Mouse (Mus musculus) hindbrain, postnatal 0 days (tissue): ENCODE results near the gene Agps. TPM values are rescaled to one million over a fixed set of nuclear protein-coding genes. Genes with fewer than 3 reads are reported as not detected.

Source experiments
- ATAC-seq: fragments of 200-750 bp; cut with Nextera tagmentation; 2 replicates; pipeline ENCODE4 v1.8.0; 2017; ENCODE audit warnings: mild to moderate bottlenecking, moderate TSS enrichment, moderate library complexity
- DNase-seq: peaks from one replicate; pipeline ENCODE4 v3.0.0-alpha.2; 2015; ENCODE audit warnings: low spot score
- H3K27ac ChIP-seq: fragments of 300-500 bp; sonication (generic); 2 replicates; pipeline ENCODE4 v1.5.1; 2014; ENCODE audit warnings: mild to moderate bottlenecking
- H3K27me3 ChIP-seq: fragments of 300-500 bp; sonication (generic); 2 replicates; pipeline ENCODE4 v1.6.1; 2014; ENCODE audit warnings: low read length, mixed read lengths; ENCODE audit not compliant: insufficient read depth
- H3K36me3 ChIP-seq: fragments of 300-500 bp; sonication (generic); 2 replicates; pipeline ENCODE4 v1.6.1; 2014; ENCODE audit warnings: low read length, mixed read lengths; ENCODE audit not compliant: insufficient read depth
- H3K4me1 ChIP-seq: fragments of 300-500 bp; sonication (generic); 2 replicates; pipeline ENCODE4 v1.6.1; 2014; ENCODE audit warnings: antibody characterized with exemption, low read length, mixed read lengths; ENCODE audit not compliant: insufficient read depth
- H3K4me2 ChIP-seq: fragments of 300-500 bp; sonication (generic); 2 replicates; pipeline ENCODE4 v1.6.1; 2014; ENCODE audit warnings: low read depth, mild to moderate bottlenecking, low read length, moderate library complexity, mixed read lengths
- H3K4me3 ChIP-seq: fragments of 300-500 bp; sonication (generic); 2 replicates; pipeline ENCODE4 v1.5.1; 2014; ENCODE audit warnings: low read length
- H3K9ac ChIP-seq: fragments of 300-500 bp; sonication (generic); replicated peaks from 2 replicates; pipeline ENCODE4 v1.6.1; 2014; ENCODE audit warnings: mild to moderate bottlenecking, low read length, moderate library complexity, mixed read lengths
- H3K9me3 ChIP-seq: fragments of 300-500 bp; sonication (generic); 2 replicates; pipeline ENCODE4 v1.6.1; 2016; ENCODE audit warnings: low read length, mixed read lengths
- CTCF ChIP-seq: IDR thresholded peaks from 2 replicates; pipeline ENCODE4 v1.5.1; 2016; ENCODE audit warnings: antibody characterized with exemption, control low read depth, low read depth
- whole genome bisulfite sequencing: fragments of 180-500 bp; shearing (Covaris S2); extraction: QIAGEN DNeasy Blood & Tissue Kit; methylation state at CpG from one replicate; pipeline ENCODE4 v1.1.7; 2014; 5-methylcytosine and 5-hydroxymethylcytosine counted together
- polyA plus RNA-seq: library from polyadenylated mRNA; unstranded; fragments of >200 nt; fragmentation: Nextera tagmentation; extraction: Ambion mirVana; gene quantifications from 2 replicates; pipeline ENCODE4 v1.2.1, GENCODE M21; 2015
- total RNA-seq: library from RNA; depleted of rRNA; stranded (reverse); fragments of >200 nt; gene quantifications from 2 replicates; pipeline ENCODE4 v1.2.3, GENCODE M21; 2014; rRNA removed

Gene Agps
- 32.7 and 40.0 TPM in 2 replicates for total RNA-seq
- polyA plus RNA-seq: 17.1 and 17.8 TPM in 2 replicates

GRCm38 (mm10) chr2:75831881-75832633 lies at the start of gene Agps:
Agps (plus strand) TSS chr2:75832177.
- H3K4me2 ChIP-seq: peak within 1 kb of the TSS; percentile 86
- peak; percentile 95 for ATAC-seq
- H3K27ac ChIP-seq: peak within 1 kb of the TSS; percentile 76
- peak; percentile 91 for DNase-seq
- no peaks in the 10 kb centered on the region for H3K9me3 ChIP-seq
- peak within 1 kb of the TSS; percentile 83 for H3K9ac ChIP-seq
- peaks cover 9% of the 10 kb centered on the region for H3K4me1 ChIP-seq
- no peak; the same call in 1 of the 2 replicates for TF ChIP-seq CTCF
- WGBS: 1% methylated on average over 73 of the region's 86 CpGs
- no peaks in the 10 kb centered on the region for H3K27me3 ChIP-seq
- H3K36me3 ChIP-seq: no peaks in the 10 kb centered on the region
- H3K4me3 ChIP-seq: peak within 1 kb of the TSS; percentile 77

- peak; percentile 63 for DNase-seq
- TF ChIP-seq CTCF: peak; percentile 86
- Histone ChIP-seq H3K27ac (no peak overlapping the region), H3K4me1 (no peaks in the 10 kb centered on the region), H3K9me3 (no peaks in the 10 kb centered on the region), H3K27me3 (no peaks in the 10 kb centered on the region), H3K9ac (no peak overlapping the region), H3K4me2 (no peak overlapping the region), H3K4me3 (no peak overlapping the region), H3K36me3 (no peaks in the 10 kb centered on the region)
- WGBS: 17% methylated on average over 6 of the region's 6 CpGs
- no peak for ATAC-seq
Measured at GRCm38 (mm10) chr2:75786075-75786474, 45.9 kb upstream of the Agps start.

GRCm38 (mm10) chr2:75788511-75788910 lies 43.5 kb upstream of the Agps start:
- no peak for TF ChIP-seq CTCF
- Histone ChIP-seq H3K9me3 (no peaks in the 10 kb centered on the region), H3K36me3 (no peaks in the 10 kb centered on the region), H3K27me3 (no peaks in the 10 kb centered on the region), H3K4me3 (no peak overlapping the region), H3K4me1 (no peaks in the 10 kb centered on the region), H3K4me2 (no peak overlapping the region), H3K9ac (no peak overlapping the region), H3K27ac (no peak overlapping the region)
- ATAC-seq: no peak
- 82% methylated on average over 3 of the region's 3 CpGs for WGBS
- no peak for DNase-seq

- no peak for TF ChIP-seq CTCF
- ATAC-seq (no peak), DNase-seq (no peak)
- no peaks in the 10 kb centered on the region for H3K27me3 ChIP-seq
- no peak overlapping the region for H3K27ac ChIP-seq
- no peaks in the 10 kb centered on the region for H3K4me1 ChIP-seq
- WGBS: 59% methylated on average over 14 of the region's 14 CpGs
- H3K36me3 ChIP-seq: no peaks in the 10 kb centered on the region
- H3K9ac ChIP-seq: no peak overlapping the region
- H3K4me2 ChIP-seq: no peak overlapping the region
- no peak overlapping the region for H3K4me3 ChIP-seq
- no peaks in the 10 kb centered on the region for H3K9me3 ChIP-seq
Measured at GRCm38 (mm10) chr2:75789959-75790523, 41.9 kb upstream of the Agps start.

- H3K9me3 ChIP-seq: no peaks in the 10 kb centered on the region
- no peaks in the 10 kb centered on the region for H3K4me1 ChIP-seq
- TF ChIP-seq CTCF: 0 out of 2 replicates have a peak, but pooled peaks have one; percentile 7
- H3K9ac ChIP-seq: no peak overlapping the region
- no peak overlapping the region for H3K4me3 ChIP-seq
- H3K27me3 ChIP-seq: no peaks in the 10 kb centered on the region
- no peak for ATAC-seq
- H3K4me2 ChIP-seq: no peak overlapping the region
- no peaks in the 10 kb centered on the region for H3K36me3 ChIP-seq
- 88% methylated on average over 18 of the region's 18 CpGs for WGBS
- no peak for DNase-seq
- H3K27ac ChIP-seq: no peak overlapping the region
Measured at GRCm38 (mm10) chr2:75791561-75792308, 40.2 kb upstream of the Agps start.

GRCm38 (mm10) chr2:75792377-75793203 lies 39.4 kb upstream of the Agps start:
- Histone ChIP-seq H3K27ac (no peak overlapping the region), H3K36me3 (no peaks in the 10 kb centered on the region), H3K9ac (no peak overlapping the region), H3K9me3 (no peaks in the 10 kb centered on the region), H3K27me3 (no peaks in the 10 kb centered on the region), H3K4me3 (no peak overlapping the region), H3K4me1 (no peaks in the 10 kb centered on the region), H3K4me2 (no peak overlapping the region)
- ATAC-seq (no peak), DNase-seq (no peak)
- TF ChIP-seq CTCF: no peak
- 65% methylated on average over 12 of the region's 12 CpGs for WGBS
